Mouse (Mus musculus) lung, postnatal 0 days (tissue): ENCODE measurements at regions not wholly inside any gene's neighbourhood (a gene's known extent, or its start where the extent isn't known, plus 50 kb on each side); places are given as distances from the start of the nearest gene placed in this dataset.

Source experiments
- ATAC-seq: fragments of 200-750 bp; cut with Nextera tagmentation; 2 replicates; pipeline ENCODE4 v1.8.0; 2017; ENCODE audit warnings: moderate library complexity
- DNase-seq: peaks from one replicate; pipeline ENCODE4 v3.0.0-alpha.2; 2016; ENCODE audit warnings: low spot score
- H3K27ac ChIP-seq: fragments of 300-500 bp; sonication (generic); 2 replicates; pipeline ENCODE4 v1.5.1; 2014; ENCODE audit warnings: antibody characterized with exemption, mild to moderate bottlenecking, low read length, mixed read lengths
- H3K27me3 ChIP-seq: fragments of 300-500 bp; sonication (generic); replicated peaks from 2 replicates; pipeline ENCODE4 v1.6.1; 2014; ENCODE audit warnings: low read length, mixed read lengths; ENCODE audit not compliant: insufficient read depth
- H3K36me3 ChIP-seq: fragments of 300-500 bp; sonication (generic); 2 replicates; pipeline ENCODE4 v1.6.1; 2014; ENCODE audit warnings: low read length, mixed read lengths; ENCODE audit not compliant: insufficient read depth
- H3K4me1 ChIP-seq: fragments of 300-500 bp; sonication (generic); 2 replicates; pipeline ENCODE4 v1.6.1; 2014; ENCODE audit warnings: antibody characterized with exemption, low read depth, low read length, mixed read lengths; ENCODE audit not compliant: insufficient read depth
- H3K4me2 ChIP-seq: fragments of 300-500 bp; sonication (generic); replicated peaks from 2 replicates; pipeline ENCODE4 v1.6.1; 2014; ENCODE audit warnings: low read depth, mild to moderate bottlenecking, low read length, moderate library complexity, mixed read lengths
- H3K4me3 ChIP-seq: fragments of 300-500 bp; sonication (generic); 2 replicates; pipeline ENCODE4 v1.5.1; 2014; ENCODE audit warnings: low read depth, low read length
- H3K9ac ChIP-seq: fragments of 300-500 bp; sonication (generic); replicated peaks from 2 replicates; pipeline ENCODE4 v1.6.1; 2014; ENCODE audit warnings: low read depth, mild to moderate bottlenecking
- H3K9me3 ChIP-seq: fragments of 300-500 bp; sonication (generic); 2 replicates; pipeline ENCODE4 v1.6.1; 2016; ENCODE audit warnings: low read length, mixed read lengths
- CTCF ChIP-seq: IDR thresholded peaks from 2 replicates; pipeline ENCODE4 v1.5.1; 2016; ENCODE audit warnings: antibody characterized with exemption, mild to moderate bottlenecking
- EP300 ChIP-seq: IDR thresholded peaks from 2 replicates; pipeline ENCODE4 v1.6.1; 2016; ENCODE audit warnings: antibody characterized with exemption, mild to moderate bottlenecking, control low read depth
- WGBS: fragments of 180-500 bp; shearing (Covaris S2); extraction: QIAGEN DNeasy Blood & Tissue Kit; methylation state at CpG from one replicate; pipeline ENCODE4 v1.1.7; 2014; 5-methylcytosine and 5-hydroxymethylcytosine counted together

GRCm38 (mm10) chr13:116619105-116619504, 309.6 kb upstream of the Isl1 start:
- 78% methylated on average over 5 of the region's 5 CpGs for WGBS
- H3K4me1 ChIP-seq, result no peaks in the 10 kb centered on the region
- DNase-seq, result no peak
- TF ChIP-seq EP300 (no peak), CTCF (no peak)
- no peak overlapping the region for H3K4me3 ChIP-seq
- no peaks in the 10 kb centered on the region for H3K27me3 ChIP-seq
- no peaks in the 10 kb centered on the region for H3K36me3 ChIP-seq
- no peak overlapping the region for H3K27ac ChIP-seq
- no peak overlapping the region for H3K9ac ChIP-seq
- ATAC-seq, result no peak
- no peaks in the 10 kb centered on the region for H3K9me3 ChIP-seq
- no peak overlapping the region for H3K4me2 ChIP-seq

- Histone ChIP-seq H3K4me1 (no peaks in the 10 kb centered on the region), H3K36me3 (no peaks in the 10 kb centered on the region), H3K4me2 (no peak overlapping the region), H3K4me3 (no peak overlapping the region), H3K9ac (no peak overlapping the region), H3K9me3 (no peaks in the 10 kb centered on the region), H3K27ac (no peak overlapping the region), H3K27me3 (no peaks in the 10 kb centered on the region)
- no peak for TF ChIP-seq CTCF
- TF ChIP-seq EP300, result no peak
- ATAC-seq (no peak), DNase-seq (no peak)
- WGBS, result 85% methylated on average over 4 of the region's 4 CpGs
Observed at GRCm38 (mm10) chr13:116596346-116596745, 286.9 kb upstream of the Isl1 start.

- Histone ChIP-seq H3K9ac (no peak overlapping the region), H3K36me3 (no peaks in the 10 kb centered on the region), H3K9me3 (no peaks in the 10 kb centered on the region), H3K27me3 (no peaks in the 10 kb centered on the region), H3K4me2 (no peak overlapping the region), H3K27ac (no peak overlapping the region), H3K4me3 (no peak overlapping the region), H3K4me1 (no peaks in the 10 kb centered on the region)
- DNase-seq, result no peak
- TF ChIP-seq EP300 (no peak), CTCF (no peak)
- 87% methylated on average over 2 of the region's 2 CpGs for WGBS
- no peak for ATAC-seq
Observed at GRCm38 (mm10) chr13:116595512-116595911, 286.0 kb upstream of the Isl1 start.

- Histone ChIP-seq H3K4me1 (no peaks in the 10 kb centered on the region), H3K9me3 (no peaks in the 10 kb centered on the region), H3K27ac (no peak overlapping the region), H3K36me3 (no peaks in the 10 kb centered on the region), H3K9ac (no peak overlapping the region), H3K4me3 (no peak overlapping the region), H3K4me2 (no peak overlapping the region), H3K27me3 (no peaks in the 10 kb centered on the region)
- TF ChIP-seq CTCF (no peak), EP300 (no peak)
- DNase-seq, result no peak
- no peak for ATAC-seq
Observed at GRCm38 (mm10) chr13:116575958-116576335, 266.5 kb upstream of the Isl1 start.

- Histone ChIP-seq H3K4me3 (no peak overlapping the region), H3K9me3 (no peaks in the 10 kb centered on the region), H3K4me1 (no peaks in the 10 kb centered on the region), H3K27me3 (no peaks in the 10 kb centered on the region), H3K9ac (no peak overlapping the region), H3K27ac (no peak overlapping the region), H3K36me3 (no peaks in the 10 kb centered on the region), H3K4me2 (no peak overlapping the region)
- ATAC-seq, result no peak
- 76% methylated on average over 11 of the region's 11 CpGs for WGBS
- TF ChIP-seq CTCF (no peak), EP300 (no peak)
- no peak for DNase-seq
Observed at GRCm38 (mm10) chr13:116575274-116575957, 265.9 kb upstream of the Isl1 start.

- WGBS, result 32% methylated on average over 4 of the region's 4 CpGs
- Histone ChIP-seq H3K36me3 (no peaks in the 10 kb centered on the region), H3K9ac (no peak overlapping the region)
Observed at GRCm38 (mm10) chr13:116555053-116555452, 245.6 kb upstream of the Isl1 start.

GRCm38 (mm10) chr13:116535211-116535610, 225.7 kb upstream of the Isl1 start:
- H3K27ac ChIP-seq, result no peak overlapping the region
- H3K4me2 ChIP-seq, result no peak overlapping the region
- H3K9ac ChIP-seq, result no peak overlapping the region
- TF ChIP-seq CTCF (no peak), EP300 (no peak)
- H3K27me3 ChIP-seq, result no peaks in the 10 kb centered on the region
- H3K4me3 ChIP-seq, result no peak overlapping the region
- no peak for ATAC-seq
- WGBS, result 67% methylated on average over 3 of the region's 3 CpGs
- no peaks in the 10 kb centered on the region for H3K36me3 ChIP-seq
- no peak for DNase-seq
- no peaks in the 10 kb centered on the region for H3K9me3 ChIP-seq
- no peaks in the 10 kb centered on the region for H3K4me1 ChIP-seq

More at GRCm38 (mm10) chr13:116555053-116555452, 245.6 kb upstream of the Isl1 start:
- ATAC-seq (no peak), DNase-seq (no peak)
- no peak overlapping the region for H3K4me3 ChIP-seq
- TF ChIP-seq CTCF (no peak), EP300 (no peak)
- H3K9me3 ChIP-seq, result no peaks in the 10 kb centered on the region
- H3K4me1 ChIP-seq, result no peaks in the 10 kb centered on the region
- no peak overlapping the region for H3K27ac ChIP-seq
- H3K27me3 ChIP-seq, result no peaks in the 10 kb centered on the region
- H3K4me2 ChIP-seq, result no peak overlapping the region
